Mouse (Mus musculus) ES-E14 (cell line): ENCODE measurements at regions not wholly inside any gene's neighbourhood (a gene's known extent, or its start where the extent isn't known, plus 50 kb on each side); places are given as distances from the start of the nearest gene placed in this dataset.

Experiments used
- CHD2 ChIP-seq: IDR thresholded peaks from 2 replicates; pipeline ENCODE4 v1.6.1; 2014; ENCODE audit warnings: mild to moderate bottlenecking, low read depth, low read length, inconsistent platforms
- HCFC1 ChIP-seq: IDR thresholded peaks from 2 replicates; pipeline ENCODE4 v1.6.1; 2012; ENCODE audit warnings: low read length, inconsistent platforms, borderline replicate concordance; ENCODE audit not compliant: insufficient read depth
- ZC3H11A ChIP-seq: IDR thresholded peaks from 2 replicates; pipeline ENCODE4 v1.6.1; 2012; ENCODE audit warnings: low read depth, mild to moderate bottlenecking, inconsistent platforms, low read length, borderline replicate concordance
- ZNF384 ChIP-seq: IDR thresholded peaks from 2 replicates; pipeline ENCODE4 v1.6.1; 2012; ENCODE audit warnings: low read depth, low read length, inconsistent platforms

DNA sequence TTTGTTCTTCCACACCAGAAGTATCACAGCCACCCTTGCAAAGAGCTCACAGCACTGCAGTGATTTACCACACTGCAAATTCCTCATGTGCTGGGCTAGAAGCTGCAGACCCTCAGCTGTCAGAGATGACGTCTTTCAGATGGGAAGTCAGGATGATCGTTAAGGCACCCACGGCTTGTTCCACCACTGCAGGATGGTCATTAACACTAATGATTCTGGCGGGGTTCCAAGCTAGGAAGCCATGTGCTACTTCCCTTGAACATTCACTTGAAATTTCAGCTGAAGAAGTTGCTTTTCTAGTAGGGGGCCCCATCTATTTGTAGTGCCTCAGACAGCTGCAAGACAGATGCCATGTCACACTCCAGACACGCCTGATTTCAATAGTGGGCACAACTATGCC lies 181.8 kb upstream of the Gm10295 start:
- TF ChIP-seq CHD2 = no peak
- TF ChIP-seq ZC3H11A = no peak
- no peak for TF ChIP-seq ZNF384
- TF ChIP-seq HCFC1 = no peak
